Mouse (Mus musculus) T-helper 1 cell (primary cell): ENCODE measurements around the gene Stac2.

Source experiments
- in situ Hi-C: fragments of 300-600 bp; cut with MboI, MseI; formaldehyde crosslinking; loops from one replicate; pipeline ENCODE4 v1.15.1; 2025; ENCODE audit warnings: high pct_unique_total_duplicates

Gene Stac2

GRCm38 (mm10) chr11:98022253-98022554, 31.1 kb downstream of the Stac2 start:
- in situ Hi-C loops, result loop anchor here (5.0 to 10.0 kb wide), 3 partner anchors 35 to 923 kb away; partner anchors contain the start of genes Cdk12 and Plxdc1

GRCm38 (mm10) chr11:98021565-98022252, 31.6 kb downstream of the Stac2 start:
- in situ Hi-C loops, result loop anchor here (5.0 to 10.0 kb wide), 3 partner anchors 34 to 923 kb away; partner anchors contain the start of genes Cdk12 and Plxdc1

DNA sequence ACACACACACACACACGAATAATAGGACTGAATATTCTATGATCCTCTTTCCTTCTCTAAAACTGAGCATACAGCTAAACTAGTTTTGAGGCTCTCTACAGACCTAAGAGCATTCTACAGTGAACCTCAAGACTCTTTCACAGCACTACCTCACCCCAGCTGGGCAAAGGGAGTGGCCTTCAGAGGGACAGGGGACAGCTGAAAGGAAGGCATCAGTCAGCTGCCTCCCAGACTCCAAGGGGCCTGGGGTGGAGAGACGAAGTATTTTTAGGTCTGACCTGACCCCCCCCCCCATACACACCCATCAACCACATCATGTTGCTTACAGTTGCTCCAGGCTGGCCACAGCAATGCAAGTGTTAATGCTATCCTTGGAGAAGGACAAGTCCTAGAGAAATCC, 32.1 kb downstream of the Stac2 start:
- in situ Hi-C loops, result loop anchor here (5.0 to 10.0 kb wide), 3 partner anchors 34 to 924 kb away; partner anchors contain the start of genes Cdk12 and Plxdc1

DNA sequence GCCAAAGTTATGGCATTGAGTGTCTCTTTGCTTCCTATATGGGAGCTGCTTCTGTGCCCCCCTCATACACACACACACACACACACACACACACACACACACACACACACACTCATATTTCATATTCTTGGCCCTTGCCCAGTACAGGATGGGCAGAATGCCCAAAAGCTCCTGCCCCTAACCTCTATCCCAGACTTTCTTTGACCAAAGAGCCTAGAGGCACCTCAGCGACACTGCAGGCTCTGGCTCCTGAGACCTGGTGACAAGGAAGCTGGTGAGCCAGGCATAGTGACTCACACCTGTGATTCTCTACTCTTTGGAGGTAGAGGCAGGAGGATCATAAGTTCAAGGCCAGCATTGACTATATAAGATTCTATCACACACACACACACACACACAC, 32.6 kb downstream of the Stac2 start:
- in situ Hi-C loops, result loop anchor here (5.0 to 10.0 kb wide), 3 partner anchors 33 to 924 kb away; partner anchors contain the start of genes Cdk12 and Plxdc1

GRCm38 (mm10) chr11:98019883-98020610, 33.2 kb downstream of the Stac2 start:
- in situ Hi-C loops, result loop anchor here (5.0 to 10.0 kb wide), 3 partner anchors 33 to 925 kb away; partner anchors contain the start of genes Cdk12 and Plxdc1

DNA sequence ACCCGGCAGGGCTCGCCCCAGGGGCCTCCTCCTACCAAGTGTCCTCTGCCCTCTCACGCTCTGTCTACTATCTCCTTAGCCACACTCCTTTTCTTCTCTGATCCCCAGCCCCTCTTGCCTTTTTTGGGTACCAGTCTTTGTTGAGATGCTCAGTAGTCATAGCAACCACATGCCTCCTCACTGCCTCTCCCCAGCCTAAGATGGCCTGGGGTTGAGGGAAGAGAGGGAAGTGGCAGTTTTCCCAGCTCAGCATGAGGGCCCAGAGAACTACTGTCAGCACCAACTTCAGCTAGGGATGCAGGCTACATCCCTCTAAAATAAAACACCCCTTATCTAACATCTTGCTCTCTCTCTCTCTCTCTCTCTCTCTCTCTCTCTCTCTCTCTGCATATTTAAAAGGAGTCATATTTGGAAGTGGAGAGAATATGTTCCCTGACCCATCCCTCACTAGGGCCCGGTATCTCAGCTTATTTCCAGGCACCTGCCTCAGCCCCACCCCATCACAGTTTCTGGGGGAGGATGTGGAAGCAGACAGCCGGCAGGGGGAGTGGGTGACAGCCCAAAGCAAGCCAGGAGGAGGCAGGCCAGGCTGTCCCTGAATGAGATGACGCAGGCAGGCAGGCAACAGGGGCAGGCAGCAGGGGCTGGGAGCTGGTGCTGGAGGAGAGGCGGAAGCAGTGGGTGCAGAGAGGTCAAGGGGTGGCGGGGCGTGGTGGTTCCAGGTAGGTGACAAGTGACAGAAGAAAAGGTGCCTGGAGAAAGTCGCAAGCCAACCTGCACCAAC, 34.2 kb downstream of the Stac2 start:
- in situ Hi-C loops, result no loop called here

GRCm38 (mm10) chr11:98018222-98018621, 35.0 kb downstream of the Stac2 start:
- in situ Hi-C loops, result no loop called here

GRCm38 (mm10) chr11:98016824-98017223, 36.4 kb downstream of the Stac2 start:
- in situ Hi-C loops, result no loop called here

DNA sequence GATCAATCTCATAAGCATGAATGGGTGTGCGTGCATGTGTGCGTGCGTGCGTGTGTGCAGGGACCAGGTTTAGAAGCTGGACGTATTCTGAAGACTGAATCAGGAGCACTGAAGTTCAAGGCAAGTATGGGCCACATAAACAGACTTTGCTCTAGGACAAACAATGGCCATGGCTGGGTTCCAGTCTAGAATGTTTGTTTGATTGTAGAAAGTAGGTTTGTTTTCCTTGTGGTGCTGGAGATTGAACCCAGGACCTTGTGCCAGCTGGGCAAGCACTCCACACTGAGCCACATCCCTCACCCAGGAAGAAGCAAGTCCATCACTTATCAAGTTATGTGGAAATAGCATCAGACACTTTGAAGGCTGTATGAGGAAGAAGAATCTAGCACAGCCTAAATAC, 37.1 kb downstream of the Stac2 start:
- in situ Hi-C loops, result no loop called here

DNA sequence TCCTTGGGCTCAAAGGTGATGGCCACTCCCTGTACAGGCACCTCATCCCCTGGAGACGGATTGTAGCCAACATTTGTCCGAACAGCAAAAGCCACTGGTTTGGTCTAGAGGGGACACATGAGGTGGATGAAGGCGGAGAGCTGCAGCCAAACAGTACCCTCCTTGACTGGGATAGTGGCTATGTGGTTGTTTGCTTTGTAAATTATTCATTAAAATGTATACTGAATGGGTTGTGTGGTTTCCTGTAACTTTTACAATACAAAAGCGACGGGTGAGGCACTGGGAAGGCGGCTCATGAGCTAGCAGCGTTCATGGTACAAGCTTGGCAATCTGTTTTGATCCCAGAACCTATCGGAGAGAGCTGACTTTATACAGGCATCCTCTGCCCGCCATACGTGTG, 40.4 kb downstream of the Stac2 start:
- in situ Hi-C loops, result no loop called here

- in situ Hi-C loops, result no loop called here
These were observed 41.5 kb downstream of the Stac2 start for GRCm38 (mm10) chr11:98011716-98012115.

DNA sequence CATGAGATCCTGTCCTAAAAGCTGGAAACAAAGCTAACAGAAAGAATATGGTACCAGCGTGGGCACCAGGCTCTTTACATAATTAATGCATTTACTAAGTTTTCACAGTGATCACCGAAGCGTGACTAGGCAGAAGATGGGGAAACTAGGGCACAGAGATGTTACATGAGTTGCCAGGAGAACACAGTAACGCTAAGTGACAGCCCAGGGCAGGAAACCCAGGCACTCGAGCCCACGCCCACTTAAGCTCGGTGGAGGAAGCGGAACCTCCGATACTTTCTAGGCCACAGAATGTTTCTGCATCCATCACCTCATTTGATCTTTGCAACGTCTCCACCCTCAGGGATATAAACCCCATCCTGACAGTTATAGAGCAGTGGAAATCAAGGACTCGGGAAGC, 45.2 kb downstream of the Stac2 start:
- in situ Hi-C loops, result no loop called here

DNA sequence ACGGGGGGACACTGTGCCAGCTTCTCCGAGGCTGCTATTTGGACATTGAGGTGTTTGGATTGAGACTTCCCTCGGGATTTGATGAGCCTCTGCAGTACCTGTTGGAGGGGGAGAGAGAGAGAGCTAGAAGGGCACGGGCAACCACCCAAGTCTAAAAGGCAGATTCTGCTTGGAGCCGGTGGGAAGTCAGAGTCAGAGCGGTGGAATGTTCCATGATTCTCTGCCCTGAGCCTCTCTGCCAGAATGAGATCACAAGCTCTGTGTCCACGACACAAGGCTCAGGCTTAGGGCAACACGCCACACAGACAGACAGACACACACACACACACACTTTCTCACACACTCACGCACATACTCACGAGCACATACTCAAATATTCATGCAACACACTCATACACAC, 47.6 kb downstream of the Stac2 start:
- in situ Hi-C loops, result no loop called here

DNA sequence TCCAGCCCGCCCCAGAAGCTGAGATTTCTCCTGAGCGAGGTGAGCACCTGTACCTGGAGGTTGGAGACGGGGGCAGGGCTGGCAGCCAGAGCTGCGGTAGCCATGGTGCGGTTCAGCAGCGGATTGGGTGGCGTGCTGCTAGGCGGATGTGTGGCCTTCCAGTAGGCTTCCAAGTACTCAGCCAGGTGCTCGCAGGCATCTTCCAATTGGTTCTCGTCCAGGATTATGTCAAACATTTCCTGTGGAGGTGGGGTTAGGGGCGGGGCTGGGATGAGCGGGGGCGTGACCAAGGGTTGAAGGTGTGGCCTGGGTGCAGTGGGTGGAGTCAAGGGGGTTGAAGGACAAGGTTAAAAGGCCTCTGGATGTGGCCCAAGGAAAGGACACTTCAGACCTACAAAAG, 48.2 kb downstream of the Stac2 start:
- in situ Hi-C loops, result no loop called here

GRCm38 (mm10) chr11:98004161-98004560, 49.1 kb downstream of the Stac2 start:
- in situ Hi-C loops, result no loop called here

- in situ Hi-C loops, result no loop called here
These were observed 50.0 kb downstream of the Stac2 start for GRCm38 (mm10) chr11:98003171-98003671.

GRCm38 (mm10) chr11:98002627-98003026, 50.6 kb downstream of the Stac2 start:
- in situ Hi-C loops, result no loop called here

GRCm38 (mm10) chr11:98001986-98002385, 51.3 kb downstream of the Stac2 start:
- in situ Hi-C loops, result no loop called here

DNA sequence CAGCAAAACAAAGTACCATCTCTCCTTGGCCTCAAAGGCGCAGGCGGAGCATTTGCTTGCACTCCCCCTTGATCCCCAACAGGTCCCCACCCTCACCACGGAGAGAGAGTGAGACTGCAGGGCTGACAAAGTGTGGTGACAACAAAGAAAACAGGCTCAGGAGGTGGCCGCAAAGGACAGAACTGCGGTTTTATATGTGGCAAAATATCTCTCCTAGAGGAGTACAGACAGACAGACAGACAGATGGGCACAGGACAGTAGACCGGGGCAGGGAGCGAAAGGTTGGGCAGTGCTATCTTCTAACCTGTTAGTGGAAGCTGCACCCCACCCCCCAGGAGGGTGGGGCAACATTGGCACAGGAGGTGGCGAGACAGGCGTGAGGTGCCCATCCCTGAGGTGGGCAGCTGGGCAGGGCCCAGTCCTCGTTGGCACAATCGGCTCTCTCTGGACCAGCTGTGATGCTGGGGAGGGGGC, 51.9 kb downstream of the Stac2 start:
- in situ Hi-C loops, result no loop called here

GRCm38 (mm10) chr11:98000378-98001140, 52.7 kb downstream of the Stac2 start:
- in situ Hi-C loops, result no loop called here

DNA sequence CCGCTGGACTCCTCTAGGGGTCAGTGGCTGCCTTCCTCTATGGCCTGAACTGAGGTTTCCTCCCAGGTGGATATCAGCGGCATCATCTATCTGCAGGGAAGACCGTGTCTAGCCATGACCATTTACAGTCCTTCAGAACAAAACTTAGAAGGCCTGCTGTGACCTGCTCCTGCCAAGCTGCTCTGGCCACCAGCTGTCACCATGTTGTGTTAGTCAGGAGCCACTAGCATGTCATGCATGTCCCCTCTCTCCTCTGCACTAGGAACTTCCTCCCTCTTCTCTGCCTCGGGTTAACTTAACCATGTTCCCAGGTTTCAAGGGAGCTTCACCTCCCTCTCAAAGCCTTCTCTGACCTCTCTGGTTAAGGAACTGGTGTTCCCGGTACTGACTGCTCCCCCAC, 53.5 kb downstream of the Stac2 start:
- in situ Hi-C loops, result no loop called here
